Mouse (Mus musculus) hindbrain, embryonic 16.5 days (tissue): ENCODE measurements around the gene Tmem232. TPM values are rescaled to one million over a fixed set of nuclear protein-coding genes. Genes with fewer than 3 reads are reported as not detected.
A peak's percentile ranks its signal among the peaks of the same experiment; 100 is the strongest.
"Not testable (repeated sequence)": the region's sequence is repeated elsewhere in the genome, so short reads cannot be mapped to it uniquely, and the experiment has no call there.

Experiments
- ATAC-seq: fragments of 200-750 bp; cut with Nextera tagmentation; 2 replicates; pipeline ENCODE4 v1.8.0; 2017; ENCODE audit warnings: moderate TSS enrichment, moderate library complexity
- H3K27ac ChIP-seq: fragments of 300-500 bp; sonication (generic); 2 replicates; pipeline ENCODE4 v1.5.1; 2014; ENCODE audit warnings: low read depth, mild to moderate bottlenecking, control low read depth, low read length, moderate library complexity
- H3K27me3 ChIP-seq: fragments of 300-500 bp; sonication (generic); replicated peaks from 2 replicates; pipeline ENCODE4 v1.6.1; 2014; ENCODE audit warnings: low read length; ENCODE audit not compliant: control insufficient read depth, insufficient read depth
- H3K36me3 ChIP-seq: fragments of 300-500 bp; sonication (generic); 2 replicates; pipeline ENCODE4 v1.6.1; 2014; ENCODE audit warnings: mild to moderate bottlenecking, low read length, moderate library complexity, mixed read lengths; ENCODE audit not compliant: control insufficient read depth, insufficient read depth
- H3K4me1 ChIP-seq: fragments of 300-500 bp; sonication (generic); 2 replicates; pipeline ENCODE4 v1.6.1; 2014; ENCODE audit warnings: low read depth, low read length; ENCODE audit not compliant: control insufficient read depth, insufficient read depth
- H3K4me2 ChIP-seq: fragments of 300-500 bp; sonication (generic); 2 replicates; pipeline ENCODE4 v1.6.1; 2014; ENCODE audit warnings: mild to moderate bottlenecking, low read length, control low read depth, moderate library complexity
- H3K4me3 ChIP-seq: fragments of 300-500 bp; sonication (generic); 2 replicates; pipeline ENCODE4 v1.5.1; 2014; ENCODE audit warnings: mild to moderate bottlenecking, low read length, control low read depth, moderate library complexity
- H3K9ac ChIP-seq: fragments of 300-500 bp; sonication (generic); 2 replicates; pipeline ENCODE4 v1.6.1; 2014; ENCODE audit warnings: low read depth, mild to moderate bottlenecking, control low read depth, low read length, moderate library complexity
- H3K9me3 ChIP-seq: fragments of 300-500 bp; sonication (generic); 2 replicates; pipeline ENCODE4 v1.6.1; 2014; ENCODE audit warnings: mild to moderate bottlenecking, low read length, moderate library complexity; ENCODE audit not compliant: control insufficient read depth
- WGBS: fragments of 180-500 bp; shearing (Covaris S2); extraction: QIAGEN DNeasy Blood & Tissue Kit; methylation state at CpG from one replicate; pipeline ENCODE4 v1.1.7; 2014; 5-methylcytosine and 5-hydroxymethylcytosine counted together
- polyA plus RNA-seq: library from polyadenylated mRNA; unstranded; fragments of >200 nt; fragmentation: Nextera tagmentation; extraction: Ambion mirVana; gene quantifications from 2 replicates; pipeline ENCODE4 v1.2.1, GENCODE M21; 2015

Gene Tmem232
- polyA plus RNA-seq, 1 experiment from 2014 or later = 0.68 TPM

DNA sequence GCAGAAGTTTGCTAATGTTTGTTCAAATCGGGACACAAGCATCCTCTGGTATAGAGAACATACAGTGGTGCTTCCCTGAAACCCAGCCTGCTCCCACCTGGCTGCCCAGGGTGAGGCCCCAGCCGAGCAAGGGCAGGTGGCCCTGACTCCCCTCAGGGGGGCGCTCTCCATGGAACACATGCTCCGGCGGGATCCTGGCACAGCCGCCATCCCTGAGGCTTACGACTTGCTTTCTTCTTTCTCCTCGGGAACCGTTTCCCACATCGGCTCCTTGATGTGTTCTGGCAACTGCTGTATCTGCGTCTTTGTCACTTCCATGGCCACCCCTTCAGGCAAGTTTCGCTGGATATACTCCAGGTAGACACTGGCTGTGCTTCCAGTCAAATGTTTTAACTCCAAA lies 102.7 kb downstream of the Tmem232 start:
- not testable (repeated sequence) for H3K9me3 ChIP-seq, H3K4me3 ChIP-seq, H3K27me3 ChIP-seq, H3K9ac ChIP-seq, ATAC-seq, H3K36me3 ChIP-seq, H3K27ac ChIP-seq, H3K4me1 ChIP-seq, H3K4me2 ChIP-seq
- WGBS = 85% methylated on average over 12 of the region's 12 CpGs

DNA sequence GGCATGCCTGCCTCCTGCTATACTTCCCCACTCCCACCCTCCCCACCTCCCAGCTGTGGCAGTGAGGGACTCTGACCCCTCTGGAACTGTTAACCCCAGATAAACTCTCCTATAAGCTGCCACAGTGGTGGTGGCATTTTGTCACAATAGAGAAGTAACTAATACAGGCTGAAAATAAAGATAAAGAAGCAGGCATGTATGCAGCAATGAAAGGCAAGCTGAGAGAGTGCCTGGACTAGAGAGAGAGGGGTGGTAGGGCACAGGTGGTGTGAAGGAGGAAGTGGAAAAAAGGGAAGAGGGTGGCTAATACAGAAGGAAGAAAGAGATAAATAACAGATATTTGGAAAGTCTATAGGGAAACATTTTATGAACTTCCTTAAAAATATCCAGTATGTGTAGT lies 121.5 kb downstream of the Tmem232 start:
- Histone ChIP-seq H3K4me1 (no peaks in the 10 kb centered on the region), H3K27me3 (no peaks in the 10 kb centered on the region), H3K36me3 (no peaks in the 10 kb centered on the region), H3K4me3 (no peak overlapping the region), H3K4me2 (no peak overlapping the region), H3K9me3 (no peaks in the 10 kb centered on the region), H3K9ac (no peak overlapping the region), H3K27ac (no peak overlapping the region)
- no peak for ATAC-seq

- Histone ChIP-seq H3K4me1 (no peaks in the 10 kb centered on the region), H3K27ac (no peak overlapping the region), H3K4me3 (no peak overlapping the region; the same call in 1 of the 2 replicates), H3K27me3 (no peaks in the 10 kb centered on the region), H3K9me3 (no peaks in the 10 kb centered on the region), H3K9ac (peak overlapping the region; percentile 3; the same call in 1 of the 2 replicates), H3K4me2 (peak overlapping the region; percentile 27), H3K36me3 (no peaks in the 10 kb centered on the region)
- 15% methylated on average over 9 of the region's 9 CpGs for WGBS
- ATAC-seq = no peak
Observed at GRCm38 (mm10) chr17:65405309-65405708, 135.3 kb downstream of the Tmem232 start.

- Histone ChIP-seq H3K36me3 (no peaks in the 10 kb centered on the region), H3K27ac (no peak overlapping the region), H3K9ac (no peak overlapping the region), H3K27me3 (no peaks in the 10 kb centered on the region), H3K4me3 (no peak overlapping the region), H3K4me1 (no peaks in the 10 kb centered on the region), H3K4me2 (no peak overlapping the region), H3K9me3 (no peaks in the 10 kb centered on the region)
- WGBS = 76% methylated on average over 1 of the region's 1 CpGs
- no peak for ATAC-seq
Observed at GRCm38 (mm10) chr17:65400914-65401313, 139.7 kb downstream of the Tmem232 start.

DNA sequence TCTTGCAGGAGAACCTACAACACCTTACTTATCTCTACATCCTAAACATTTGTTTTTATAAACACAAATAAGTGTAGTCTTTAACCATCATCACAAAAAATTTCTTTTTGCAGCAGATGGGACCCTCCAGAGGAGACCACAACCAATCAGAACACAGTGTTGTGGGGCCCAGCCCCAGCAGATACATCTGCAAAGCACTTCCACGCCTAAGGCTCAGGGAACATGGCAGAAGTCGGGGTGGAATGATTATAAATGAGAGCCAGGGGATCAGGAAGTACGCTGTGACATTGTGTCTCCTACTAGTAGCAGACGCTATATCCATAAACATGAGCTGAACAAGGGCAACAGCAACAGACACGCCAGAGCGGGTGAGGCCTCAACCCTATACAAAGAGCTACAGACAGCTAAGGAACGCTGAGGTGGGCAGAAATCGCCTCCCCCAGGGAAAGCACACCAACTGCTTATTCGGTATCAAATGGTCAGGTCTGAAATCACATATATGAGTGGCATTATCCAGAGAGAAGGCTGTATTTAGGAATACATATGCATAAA lies 156.1 kb downstream of the Tmem232 start:
- no peaks in the 10 kb centered on the region for H3K4me1 ChIP-seq
- ATAC-seq = no peak
- no peaks in the 10 kb centered on the region for H3K27me3 ChIP-seq
- WGBS = 50% methylated on average over 9 of the region's 9 CpGs
- H3K4me2 ChIP-seq = no peak overlapping the region
- no peak overlapping the region for H3K9ac ChIP-seq
- H3K36me3 ChIP-seq = no peaks in the 10 kb centered on the region
- no peak overlapping the region for H3K27ac ChIP-seq
- no peak overlapping the region for H3K4me3 ChIP-seq
- H3K9me3 ChIP-seq = no peaks in the 10 kb centered on the region

DNA sequence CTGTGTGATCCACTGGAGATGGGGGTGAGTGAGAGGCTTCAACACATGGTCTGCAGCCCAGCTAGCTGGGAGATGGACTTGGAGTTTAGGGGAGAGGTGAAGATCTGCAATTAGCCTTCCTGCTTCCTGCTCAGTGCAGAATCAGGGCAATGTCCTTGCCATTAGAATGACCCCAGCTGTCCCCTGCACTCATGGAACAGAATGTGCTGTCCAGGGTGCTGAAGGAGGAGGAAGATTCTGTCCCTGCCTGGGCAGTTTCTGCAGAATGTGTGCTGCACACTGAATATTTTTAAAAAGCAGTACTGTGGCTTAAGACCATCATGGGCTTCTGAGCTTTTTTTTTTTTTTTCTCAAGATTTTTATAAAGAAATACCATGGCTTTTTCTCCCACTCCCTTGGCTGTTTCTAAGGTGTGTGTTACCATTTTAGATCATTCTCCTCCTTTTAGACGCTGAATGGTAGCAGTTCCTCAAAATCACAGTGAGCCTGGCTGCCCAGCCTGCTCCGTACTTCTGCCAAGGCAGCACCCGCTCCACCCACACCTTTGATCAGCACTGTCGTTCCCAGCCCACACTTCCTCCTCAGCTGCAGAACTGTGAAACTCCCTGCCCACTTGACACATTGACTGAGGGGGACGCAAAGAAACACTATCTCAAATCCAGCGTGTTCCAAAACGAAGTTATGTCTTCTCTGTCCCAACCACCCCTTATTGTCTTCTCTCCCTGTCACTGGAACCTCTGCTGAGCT lies 170.4 kb downstream of the Tmem232 start:
- no peak for ATAC-seq
- no peaks in the 10 kb centered on the region for H3K9me3 ChIP-seq
- H3K4me3 ChIP-seq = no peak overlapping the region
- H3K9ac ChIP-seq = no peak overlapping the region
- no peak overlapping the region for H3K4me2 ChIP-seq
- no peaks in the 10 kb centered on the region for H3K36me3 ChIP-seq
- no peaks in the 10 kb centered on the region for H3K4me1 ChIP-seq
- H3K27ac ChIP-seq = no peak overlapping the region
- 43% methylated on average over 7 of the region's 7 CpGs for WGBS
- H3K27me3 ChIP-seq = no peaks in the 10 kb centered on the region

DNA sequence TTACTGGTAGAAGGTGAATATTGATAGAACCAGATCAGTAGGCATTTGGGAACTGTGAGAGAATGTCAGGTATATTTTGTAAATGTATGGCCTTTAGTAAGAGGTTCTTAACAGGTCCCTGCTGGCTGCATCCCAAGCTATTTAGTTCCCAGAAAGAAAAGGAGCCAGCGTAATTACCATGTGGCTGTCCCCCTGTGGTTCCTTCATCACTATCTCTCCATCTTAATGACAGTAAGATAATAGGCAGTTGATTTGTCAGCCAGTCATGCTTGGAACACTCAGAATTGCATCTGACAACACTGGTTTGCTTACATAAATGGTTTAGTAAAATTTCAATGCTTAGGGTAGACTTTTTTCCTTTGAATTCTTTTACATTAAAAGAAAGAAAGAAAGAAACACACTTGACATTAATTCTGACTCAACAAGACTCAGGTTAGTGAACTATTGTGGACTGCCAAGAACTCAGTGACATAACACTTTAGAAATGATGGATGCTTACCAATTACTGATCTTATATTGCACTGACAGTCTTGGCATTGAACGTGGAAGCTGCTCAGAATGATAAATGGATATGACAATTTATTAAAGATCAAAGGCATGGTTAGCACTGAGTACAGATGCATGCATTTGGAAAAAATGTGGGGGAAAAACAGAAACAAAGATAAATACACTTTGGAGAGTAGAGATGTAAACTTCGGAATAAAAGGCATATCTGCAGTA lies 174.9 kb downstream of the Tmem232 start:
- no peaks in the 10 kb centered on the region for H3K36me3 ChIP-seq
- H3K9me3 ChIP-seq = no peaks in the 10 kb centered on the region
- no peak overlapping the region for H3K4me2 ChIP-seq
- no peaks in the 10 kb centered on the region for H3K4me1 ChIP-seq
- no peak overlapping the region for H3K27ac ChIP-seq
- no peak overlapping the region for H3K4me3 ChIP-seq
- ATAC-seq = peak; percentile 61
- H3K27me3 ChIP-seq = no peaks in the 10 kb centered on the region
- 36% methylated on average over 3 of the region's 3 CpGs for WGBS
- no peak overlapping the region for H3K9ac ChIP-seq

DNA sequence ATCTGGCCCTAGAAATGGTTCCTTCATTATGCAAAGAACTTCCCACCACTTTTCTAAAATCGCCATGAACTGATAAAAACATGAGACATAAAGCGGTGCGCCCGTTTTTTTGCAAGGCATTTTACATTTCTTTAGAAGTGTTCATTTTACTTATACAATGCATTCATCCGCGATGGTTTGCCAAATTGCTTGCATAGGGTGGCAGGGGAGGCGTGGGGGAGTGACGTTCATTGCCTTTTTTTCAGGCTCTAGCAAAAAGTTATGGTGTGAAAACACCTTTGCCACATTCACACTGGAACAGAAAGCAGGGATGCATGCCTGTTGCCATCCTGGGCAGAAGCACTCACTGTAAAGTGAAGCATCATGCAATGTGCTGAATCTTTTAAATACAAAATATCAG lies 188.7 kb downstream of the Tmem232 start:
- no peak for ATAC-seq
- H3K4me3 ChIP-seq = no peak overlapping the region
- no peak overlapping the region for H3K27ac ChIP-seq
- 88% methylated on average over 8 of the region's 8 CpGs for WGBS
- no peak overlapping the region for H3K9ac ChIP-seq
- H3K4me2 ChIP-seq = no peak overlapping the region
- no peaks in the 10 kb centered on the region for H3K36me3 ChIP-seq
- H3K4me1 ChIP-seq = no peaks in the 10 kb centered on the region
- peaks cover 3% of the 10 kb centered on the region; the same call in 1 of the 2 replicates for H3K9me3 ChIP-seq
- H3K27me3 ChIP-seq = no peaks in the 10 kb centered on the region

DNA sequence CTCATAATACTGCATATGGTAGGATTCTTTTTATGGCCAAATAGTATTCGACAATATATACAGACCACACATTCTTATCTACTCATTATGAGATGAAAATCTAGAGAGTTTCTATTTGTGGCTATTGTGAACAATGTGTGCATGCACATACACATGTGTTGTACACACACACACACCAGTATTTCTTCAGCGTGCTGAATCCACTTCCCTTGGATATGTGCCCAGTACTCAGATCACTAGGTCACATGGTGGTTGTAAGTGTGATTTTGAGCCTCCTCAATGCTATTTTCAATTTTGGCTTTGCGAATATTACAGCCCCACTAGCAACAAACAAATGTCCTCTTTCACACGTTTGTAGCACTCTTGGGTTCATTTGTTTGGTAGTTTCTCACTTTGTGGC lies 200.6 kb downstream of the Tmem232 start:
- H3K27ac ChIP-seq = no peak overlapping the region
- no peak overlapping the region for H3K4me3 ChIP-seq
- H3K36me3 ChIP-seq = no peaks in the 10 kb centered on the region
- H3K9me3 ChIP-seq = no peaks in the 10 kb centered on the region
- H3K4me2 ChIP-seq = no peak overlapping the region
- H3K27me3 ChIP-seq = no peaks in the 10 kb centered on the region
- no peaks in the 10 kb centered on the region for H3K4me1 ChIP-seq
- 74% methylated on average over 4 of the region's 4 CpGs for WGBS
- ATAC-seq = no peak
- H3K9ac ChIP-seq = no peak overlapping the region
